Mouse (Mus musculus): ENCODE results near the gene Mybphl.

Gene Mybphl

GRCm38 (mm10) chr3:108372274-108372673, 7.6 kb downstream of the Mybphl start:
- DNase-seq (ENCODE audit: low read depth), result peak; percentile 30

GRCm38 (mm10) chr3:108372691-108373090, 8.0 kb downstream of the Mybphl start:
- DNase-seq (ENCODE audit: low read depth), result peak; percentile 16

GRCm38 (mm10) chr3:108378875-108379663, 14.4 kb downstream of the Mybphl start:
- DNase-seq (ENCODE audit: low read depth), result peak; percentile 51

GRCm38 (mm10) chr3:108380695-108381094, 16.0 kb downstream of the Mybphl start:
- DNase-seq (ENCODE audit: low read depth), result peak; percentile 42

GRCm38 (mm10) chr3:108381945-108382875, 17.5 kb downstream of the Mybphl start:
- peak; percentile 78 for DNase-seq (ENCODE audit: low read depth)

- peak; percentile 89 for DNase-seq (ENCODE audit: low read depth)
Measured at GRCm38 (mm10) chr3:108383485-108384354, 19.0 kb downstream of the Mybphl start, which contains the start of gene Psrc1. Gene Psrc1, plus strand, starts transcription at chr3:108383839.

GRCm38 (mm10) chr3:108384425-108384824, 19.7 kb downstream of the Mybphl start:
- peak; percentile 21 for DNase-seq (ENCODE audit: low read depth)

GRCm38 (mm10) chr3:108386186-108386585, 21.5 kb downstream of the Mybphl start:
- DNase-seq (ENCODE audit: low read depth), result no peak

GRCm38 (mm10) chr3:108389111-108389545, 24.4 kb downstream of the Mybphl start:
- DNase-seq (ENCODE audit: low read depth), result peak; percentile 98

GRCm38 (mm10) chr3:108392299-108392698, 27.6 kb downstream of the Mybphl start:
- DNase-seq (ENCODE audit: low read depth), result no peak

- DNase-seq (ENCODE audit: low read depth), result no peak
Measured at GRCm38 (mm10) chr3:108392793-108393192, 28.1 kb downstream of the Mybphl start.

GRCm38 (mm10) chr3:108398281-108398680, 33.6 kb downstream of the Mybphl start:
- no peak for DNase-seq (ENCODE audit: low read depth)

- DNase-seq (ENCODE audit: low read depth), result no peak
Measured at GRCm38 (mm10) chr3:108400442-108400841, 35.7 kb downstream of the Mybphl start.

- DNase-seq (ENCODE audit: low read depth), result peak; percentile 95
Measured at GRCm38 (mm10) chr3:108401692-108402527, 37.2 kb downstream of the Mybphl start.

GRCm38 (mm10) chr3:108402528-108402920, 37.8 kb downstream of the Mybphl start:
- DNase-seq (ENCODE audit: low read depth), result no peak

- no peak for DNase-seq (ENCODE audit: low read depth)
Measured at GRCm38 (mm10) chr3:108405536-108406305, 41.0 kb downstream of the Mybphl start.

- no peak for DNase-seq (ENCODE audit: low read depth)
Measured at GRCm38 (mm10) chr3:108406306-108406885, 41.7 kb downstream of the Mybphl start.

GRCm38 (mm10) chr3:108408517-108409008, 43.9 kb downstream of the Mybphl start:
- DNase-seq (ENCODE audit: low read depth), result no peak

- no peak for DNase-seq (ENCODE audit: low read depth)
Measured at GRCm38 (mm10) chr3:108409656-108410358, 45.1 kb downstream of the Mybphl start.
